Mouse (Mus musculus) left cerebral cortex, postnatal 4 days (tissue): Measurements from ENCODE around the gene Rapgef1. TPM values are rescaled to one million over a fixed set of nuclear protein-coding genes. Genes with fewer than 3 reads are reported as not detected.
"Not testable (repeated sequence)": the region's sequence is repeated elsewhere in the genome, so short reads cannot be mapped to it uniquely, and the experiment has no call there.

Experiments
- DNase-seq: peaks from one replicate; pipeline ENCODE4 v3.0.0-alpha.2; 2022
- intact Hi-C: fragments of 180-260 bp; cut with DNase I; formaldehyde crosslinking; loops from one replicate; pipeline ENCODE4 v1.15.1; 2025
- total RNA-seq, 2 experiments: library from RNA; stranded (reverse); gene quantifications; 2 replicates each; pipeline ENCODE4 v1.2.3; 2021

Rapgef1 gene
- total RNA-seq, 2 experiments from 2014 or later: 149 to 155 TPM

- peak; percentile 46 for DNase-seq
- intact Hi-C loops: no loop called here
Observed at GRCm38 (mm10) chr2:29698421-29699290, 79.1 kb downstream of the Rapgef1 start.

- DNase-seq: no peak
- intact Hi-C loops: no loop called here
Observed at GRCm38 (mm10) chr2:29700898-29701297, 81.4 kb downstream of the Rapgef1 start.

GRCm38 (mm10) chr2:29701393-29701792, 81.9 kb downstream of the Rapgef1 start:
- DNase-seq: no peak
- intact Hi-C loops: no loop called here

GRCm38 (mm10) chr2:29702189-29702588, 82.7 kb downstream of the Rapgef1 start:
- no peak for DNase-seq
- intact Hi-C loops: no loop called here

- DNase-seq: no peak
- intact Hi-C loops: no loop called here
Observed at GRCm38 (mm10) chr2:29703104-29704081, 83.9 kb downstream of the Rapgef1 start.

DNA sequence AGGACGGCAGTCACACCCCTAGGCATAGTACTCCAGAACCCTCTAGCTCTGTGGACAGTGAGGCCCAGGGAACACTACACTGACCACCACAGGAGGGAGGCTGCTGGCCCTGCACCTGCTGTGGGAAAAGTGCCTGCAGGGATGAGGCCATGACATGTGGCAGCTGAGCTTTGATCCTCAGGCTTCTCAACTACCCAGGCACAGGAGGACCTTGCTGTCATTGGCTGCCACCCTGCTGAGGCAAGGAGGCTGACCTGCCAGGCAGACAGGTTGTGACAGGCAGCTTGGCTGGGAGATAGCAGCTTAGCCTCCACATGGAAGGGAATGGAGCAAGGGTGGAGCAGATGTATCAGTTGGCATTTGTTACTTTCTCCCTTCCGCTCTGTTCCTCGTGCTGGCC, 86.0 kb downstream of the Rapgef1 start:
- intact Hi-C loops: no loop called here
- DNase-seq: peak; percentile 76

DNA sequence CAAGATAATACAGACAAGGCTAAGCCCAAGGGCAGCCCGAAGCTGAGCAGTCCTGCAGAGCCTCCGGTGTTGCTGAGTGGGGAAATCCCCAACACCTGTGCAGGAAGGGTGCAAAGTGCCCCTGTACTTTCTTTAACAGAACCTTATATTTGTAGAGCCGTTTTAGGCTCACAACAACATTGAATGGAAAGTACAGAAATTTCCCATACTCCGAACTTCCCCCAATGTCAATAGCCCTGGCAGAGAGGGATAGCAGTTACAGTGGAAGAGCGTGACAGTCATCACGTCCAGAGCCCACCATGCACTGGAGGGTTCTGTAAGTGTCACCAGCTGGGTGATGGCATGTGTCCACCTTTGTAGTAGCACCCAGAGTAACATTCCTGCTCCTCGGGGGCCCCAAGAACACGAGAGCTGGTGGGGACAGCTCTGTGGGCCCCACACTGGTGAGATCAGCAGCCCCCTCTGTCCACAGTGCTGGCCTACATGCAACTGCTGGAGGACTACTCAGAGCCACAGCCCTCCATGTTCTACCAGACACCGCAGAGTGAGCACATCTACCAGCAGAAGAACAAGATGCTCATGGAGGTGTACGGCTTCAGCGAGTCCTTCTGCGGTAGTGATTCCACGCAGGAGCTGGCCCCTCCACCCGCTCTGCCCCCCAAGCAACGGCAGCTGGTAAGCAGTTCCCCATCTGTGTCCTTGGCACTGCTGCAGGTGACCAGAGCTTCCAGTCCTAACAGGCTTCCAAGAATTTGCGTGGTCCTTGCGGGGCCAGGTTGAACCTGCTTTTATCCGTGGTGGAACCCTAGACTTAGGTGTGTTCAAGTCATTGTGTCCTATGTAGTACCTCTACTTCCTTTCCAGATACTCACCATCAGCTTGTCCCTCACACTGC, 87.5 kb downstream of the Rapgef1 start:
- intact Hi-C loops: no loop called here
- DNase-seq: peak; percentile 72

- peak; percentile 51 for DNase-seq
Observed at GRCm38 (mm10) chr2:29707731-29708130, 88.2 kb downstream of the Rapgef1 start.

GRCm38 (mm10) chr2:29708209-29708608, 88.7 kb downstream of the Rapgef1 start:
- intact Hi-C loops, DNase-seq: not testable (repeated sequence)

More at GRCm38 (mm10) chr2:29707731-29708130, 88.2 kb downstream of the Rapgef1 start:
- intact Hi-C loops: no loop called here

DNA sequence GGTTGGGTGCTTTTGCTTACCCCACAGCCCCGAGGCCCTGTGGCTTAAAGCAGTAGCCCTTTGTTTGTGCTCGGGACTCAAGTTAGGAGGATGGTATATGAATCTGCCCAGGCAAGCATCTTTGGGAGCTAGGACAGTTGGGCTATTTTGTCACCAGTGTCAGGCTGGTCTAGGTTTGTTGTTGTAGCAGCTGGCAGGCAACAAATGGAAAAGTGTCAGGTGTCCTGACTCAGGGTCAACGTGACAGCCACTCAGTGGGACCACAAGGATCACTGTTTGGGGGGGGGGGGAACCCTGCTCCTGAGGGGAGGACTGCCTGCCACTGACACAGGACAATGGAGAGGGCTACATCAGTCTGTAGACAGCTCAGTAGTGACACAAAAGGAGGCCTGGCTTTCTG, 91.5 kb downstream of the Rapgef1 start:
- DNase-seq: no peak
- intact Hi-C loops: no loop called here

GRCm38 (mm10) chr2:29711877-29712276, 92.4 kb downstream of the Rapgef1 start:
- DNase-seq: no peak
- intact Hi-C loops: no loop called here

- no peak for DNase-seq
- intact Hi-C loops: no loop called here
Observed at GRCm38 (mm10) chr2:29713501-29713900, 94.0 kb downstream of the Rapgef1 start.

- intact Hi-C loops: no loop called here
- no peak for DNase-seq
Observed at GRCm38 (mm10) chr2:29714127-29714526, 94.6 kb downstream of the Rapgef1 start.

- intact Hi-C loops: no loop called here
- no peak for DNase-seq
Observed at GRCm38 (mm10) chr2:29716143-29716542, 96.6 kb downstream of the Rapgef1 start.

- no peak for DNase-seq
- intact Hi-C loops: no loop called here
Observed at GRCm38 (mm10) chr2:29716691-29717090, 97.2 kb downstream of the Rapgef1 start.

DNA sequence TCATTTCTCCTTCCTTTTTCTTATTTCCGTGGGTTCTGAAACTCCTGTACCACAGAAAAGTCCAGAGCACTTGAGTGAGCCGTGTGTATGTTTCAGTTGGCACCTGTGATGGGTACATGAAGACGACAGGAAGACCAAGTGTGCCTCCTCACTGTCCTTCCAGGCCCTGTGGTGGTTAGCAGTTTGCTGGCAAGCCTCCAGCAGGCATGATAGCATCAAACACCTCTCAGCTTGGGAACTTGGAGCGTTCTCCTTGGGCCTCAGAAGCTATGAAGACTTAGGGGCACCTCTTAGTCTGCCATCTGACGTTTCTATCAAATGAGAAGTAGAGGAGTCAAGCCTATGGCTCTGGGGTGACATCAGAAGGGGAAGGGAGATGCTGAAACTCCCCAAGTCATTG, 99.1 kb downstream of the Rapgef1 start:
- intact Hi-C loops: no loop called here

GRCm38 (mm10) chr2:29723132-29723531, 103.6 kb downstream of the Rapgef1 start:
- no peak for DNase-seq
- intact Hi-C loops: no loop called here

More for the DNA sequence above, 99.1 kb downstream of the Rapgef1 start:
- no peak for DNase-seq

DNA sequence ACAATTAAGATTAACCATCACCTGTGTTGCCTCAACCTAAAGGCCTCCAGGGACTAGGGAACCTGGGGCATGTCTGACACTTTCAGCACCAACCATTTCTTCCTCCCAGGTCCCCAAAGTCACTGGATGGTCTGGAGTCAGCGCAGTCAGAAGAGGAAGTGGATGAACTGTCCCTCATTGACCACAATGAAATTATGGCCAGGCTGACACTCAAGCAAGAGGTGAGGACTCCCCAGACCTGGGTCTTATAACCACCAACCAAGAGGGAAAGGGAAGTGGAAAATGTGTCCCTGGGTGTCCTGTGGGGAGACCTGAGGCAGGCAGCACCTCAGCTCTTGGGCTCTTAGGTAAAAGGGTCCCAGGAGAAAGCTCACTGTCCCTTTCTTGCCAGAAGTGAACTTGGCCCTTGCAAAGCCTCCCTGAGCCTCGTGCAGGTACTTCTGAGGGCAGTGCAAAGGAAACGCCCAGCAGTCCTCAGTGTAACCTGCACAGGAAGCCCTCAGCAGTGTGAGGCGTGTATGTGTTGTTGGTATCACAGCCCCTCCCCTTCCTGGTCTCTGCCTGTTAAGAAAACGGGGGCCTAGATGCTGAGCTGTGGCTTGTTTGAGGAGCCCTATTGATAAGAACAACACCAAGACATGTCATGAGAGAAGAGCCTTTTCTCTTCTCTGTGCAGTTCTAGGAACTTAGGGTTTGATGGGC, 105.3 kb downstream of the Rapgef1 start:
- no peak for DNase-seq
- intact Hi-C loops: no loop called here

DNA sequence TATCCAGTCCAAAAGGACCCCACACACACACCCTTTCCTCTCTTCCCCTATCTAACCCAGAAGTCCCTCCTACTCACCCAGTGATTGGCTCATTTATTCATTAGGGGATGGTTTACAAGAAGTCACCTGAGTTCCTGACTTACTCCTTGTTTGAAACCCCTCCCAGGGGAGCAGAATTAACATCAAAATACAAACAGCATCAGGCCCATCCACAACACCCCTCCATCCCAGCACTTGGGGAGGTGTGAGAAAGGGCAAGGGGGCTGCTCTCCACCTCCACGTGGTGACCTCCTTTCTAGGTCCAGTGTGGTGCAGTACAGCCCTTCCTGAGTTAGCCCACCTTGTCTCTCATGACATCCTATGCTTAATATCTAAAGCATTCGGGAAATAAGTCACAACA, 110.0 kb downstream of the Rapgef1 start:
- no peak for DNase-seq
- intact Hi-C loops: no loop called here

GRCm38 (mm10) chr2:29731545-29731944, 112.0 kb downstream of the Rapgef1 start:
- no peak for DNase-seq
- intact Hi-C loops: no loop called here
